Mouse (Mus musculus) small intestine, adult 2 months (tissue): ENCODE measurements at regions not wholly inside any gene's neighbourhood (a gene's known extent, or its start where the extent isn't known, plus 50 kb on each side); places are given as distances from the start of the nearest gene placed in this dataset.

Source experiments
- CTCF ChIP-seq: fragments of 200-500 bp; IDR thresholded peaks from 2 replicates; pipeline ENCODE4 v1.5.1; 2012; ENCODE audit warnings: low read depth, mild to moderate bottlenecking, control low read depth, inconsistent platforms, low read length, moderate library complexity, mixed read lengths; ENCODE audit not compliant: insufficient replicate concordance, insufficient read length; ENCODE audit errors: extremely low read depth
- POLR2A ChIP-seq: fragments of 200-500 bp; IDR thresholded peaks from 2 replicates; pipeline ENCODE4 v1.6.1; 2012; ENCODE audit warnings: low read depth, mild to moderate bottlenecking, control low read depth, inconsistent platforms, low read length, moderate library complexity

DNA sequence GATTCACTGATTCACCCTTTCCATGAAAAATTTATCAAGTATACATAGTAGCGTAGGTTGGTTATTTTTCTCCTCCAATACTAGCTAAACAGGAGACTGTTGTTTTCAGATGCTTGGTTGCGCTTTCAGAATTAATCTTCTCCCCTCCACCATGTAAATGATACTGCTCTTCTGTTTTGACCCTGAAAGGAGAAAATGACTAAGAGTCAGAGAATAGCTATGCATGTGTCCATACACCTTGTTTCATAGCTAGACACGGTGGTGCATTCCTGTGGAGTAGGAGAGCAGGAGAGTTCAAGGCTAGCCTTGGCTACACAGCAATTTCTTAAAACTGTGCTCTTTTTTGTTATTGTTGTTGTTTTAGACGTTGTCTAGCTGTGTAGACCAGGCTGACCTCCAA, 62.8 kb upstream of the Foxn3 start:
- TF ChIP-seq CTCF (no peak), POLR2A (no peak)
